Mouse (Mus musculus) embryonic facial prominence, embryonic 10.5 days (tissue): ENCODE measurements around the gene Rin3. TPM values are rescaled to one million over a fixed set of nuclear protein-coding genes. Genes with fewer than 3 reads are reported as not detected.

Experiments
- polyA plus RNA-seq: library from polyadenylated mRNA; unstranded; fragments of >200 nt; fragmentation: Nextera tagmentation; extraction: Ambion mirVana; gene quantifications from 2 replicates; pipeline ENCODE4 v1.2.1, GENCODE M21; 2016

Rin3 gene
- polyA plus RNA-seq, 1 experiment from 2014 or later: 3.8 TPM

Other genes starting within 250 kb of the Rin3 start
- 0.05 TPM in 2 replicates for gene Slc24a4, start 154.3 kb upstream of the Rin3 start, polyA plus RNA-seq
- 42.7 and 45.6 TPM in 2 replicates for gene Lgmn, start 156.8 kb downstream of the Rin3 start, polyA plus RNA-seq
- 28.4 and 31.3 TPM in 2 replicates for gene Golga5, start 186.1 kb downstream of the Rin3 start, polyA plus RNA-seq